Mouse (Mus musculus) kidney, adult 10 weeks (tissue): ENCODE data around the gene Phox2b. TPM values are rescaled to one million over a fixed set of nuclear protein-coding genes. Genes with fewer than 3 reads are reported as not detected.

Source experiments
- polyA plus RNA-seq: library from polyadenylated mRNA; stranded (reverse); fragments of 350-450 nt; fragmentation: Illumina TruSeq; extraction: RNeasy Lipid Tissue Mini Kit (QIAGEN cat#74804); gene quantifications from one replicate; pipeline ENCODE4 v1.2.3, GENCODE M21; 2014; ENCODE audit warnings: low read depth, low replicate concordance

Gene Phox2b
- polyA plus RNA-seq = not detected

DNA sequence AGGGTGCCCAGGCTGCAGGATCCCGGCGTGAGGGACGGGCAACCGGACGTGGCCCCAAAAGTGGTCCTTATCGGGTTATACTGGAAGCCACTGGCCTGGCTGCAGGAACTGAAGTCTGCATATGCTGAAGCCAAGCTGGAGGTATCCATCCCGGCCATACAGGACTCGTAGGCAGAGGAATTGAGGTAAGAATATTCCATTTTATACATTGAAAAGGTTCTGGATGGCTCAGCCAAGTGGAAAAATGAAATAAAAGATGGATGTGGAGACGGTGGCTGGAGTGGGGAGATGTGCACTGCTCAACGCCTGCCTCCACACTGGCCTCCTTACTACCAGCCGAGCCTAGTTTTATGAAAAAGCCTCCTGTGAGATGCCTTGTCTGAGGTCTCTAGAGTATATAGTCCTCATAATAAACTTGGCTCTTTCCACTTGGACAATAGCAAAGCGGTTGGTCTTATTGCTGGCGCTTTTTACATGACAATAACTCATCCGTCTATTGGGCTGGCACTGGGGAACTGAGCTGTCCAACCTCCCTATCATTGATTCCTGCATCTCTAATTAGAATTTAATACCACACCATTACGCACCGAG, at the start of gene Phox2b:
TSS of gene Phox2b (minus strand) at position 569 of the 591 bp plus-strand sequence.

Other genes with a start within 250 kb of the Phox2b start
- 351 TPM for gene Tmem33, start 161.3 kb upstream of the Phox2b start, polyA plus RNA-seq
- 366 TPM for gene Slc30a9, start 207.7 kb upstream of the Phox2b start, polyA plus RNA-seq